Mouse (Mus musculus): Measurements from ENCODE around the gene Eogt.
A peak's percentile ranks its signal among the peaks of the same experiment; 100 is the strongest.

The Eogt gene

GRCm38 (mm10) chr6:97106106-97106505, 42.9 kb downstream of the Eogt start:
- no peak for DNase-seq (ENCODE audit: low read depth)

DNA sequence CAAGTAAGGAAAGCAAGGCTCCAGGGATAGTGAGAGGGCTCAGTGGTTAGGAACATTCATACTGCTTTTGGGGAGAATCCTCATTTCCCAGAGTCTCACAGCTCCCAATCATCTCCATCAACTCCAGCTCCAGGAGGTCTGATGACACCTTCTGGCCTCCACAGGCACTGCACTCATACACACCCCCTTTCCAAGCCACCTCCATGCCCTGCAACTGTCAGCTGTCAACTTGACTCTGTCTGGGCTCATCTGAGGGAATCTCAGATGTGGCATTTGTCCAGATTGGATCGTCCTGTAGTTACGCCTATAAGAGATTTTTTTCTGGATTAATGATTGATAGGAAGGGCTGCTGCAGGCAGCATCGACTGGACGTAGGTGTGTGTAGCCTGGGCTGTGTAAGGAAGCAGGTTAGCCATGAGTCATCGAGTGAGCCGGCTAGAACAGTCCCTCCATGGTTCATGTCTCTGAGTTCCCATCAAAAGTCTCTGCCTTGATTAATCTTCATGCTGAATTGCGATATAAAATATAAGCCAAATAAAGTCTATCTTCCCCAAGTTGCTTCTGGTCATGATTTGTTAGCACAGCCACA, 44.6 kb downstream of the Eogt start:
- DNase-seq (ENCODE audit: low read depth): peak; percentile 28

DNA sequence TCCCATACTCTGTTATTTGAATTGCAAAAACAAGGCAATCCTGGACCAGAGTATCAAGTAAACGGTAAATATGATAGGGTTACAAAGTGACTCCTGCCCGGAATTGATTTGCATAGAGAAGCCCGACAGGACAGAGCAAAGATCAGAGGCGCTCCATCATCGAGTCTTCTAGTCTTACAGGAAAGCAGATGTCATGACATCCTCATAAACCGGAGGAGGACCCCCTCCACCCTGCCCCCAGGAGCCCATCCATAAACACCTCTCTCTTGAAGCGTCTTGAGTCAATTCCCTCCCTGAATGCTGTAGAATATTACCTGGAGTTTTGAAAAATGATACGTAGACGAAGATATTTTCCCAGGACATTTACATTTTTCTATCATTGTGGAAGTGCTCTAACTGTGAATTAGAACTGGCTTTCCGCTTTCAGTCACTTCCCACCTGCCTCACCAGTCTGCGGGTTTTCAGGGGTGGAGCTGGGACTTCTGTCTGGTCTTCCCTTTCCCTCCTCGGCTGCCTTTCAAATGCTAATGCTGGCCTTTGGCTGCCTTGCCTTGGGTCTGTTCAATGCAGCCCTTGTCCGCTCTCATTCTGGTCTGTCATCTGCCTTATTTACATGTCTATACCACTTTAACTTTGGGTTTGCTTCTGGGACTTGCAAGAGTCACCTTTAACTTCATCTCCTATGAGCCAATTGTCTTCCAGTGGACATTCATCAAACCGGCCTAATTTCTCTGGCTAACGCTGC, 46.9 kb downstream of the Eogt start:
- DNase-seq (ENCODE audit: low read depth): no peak

DNA sequence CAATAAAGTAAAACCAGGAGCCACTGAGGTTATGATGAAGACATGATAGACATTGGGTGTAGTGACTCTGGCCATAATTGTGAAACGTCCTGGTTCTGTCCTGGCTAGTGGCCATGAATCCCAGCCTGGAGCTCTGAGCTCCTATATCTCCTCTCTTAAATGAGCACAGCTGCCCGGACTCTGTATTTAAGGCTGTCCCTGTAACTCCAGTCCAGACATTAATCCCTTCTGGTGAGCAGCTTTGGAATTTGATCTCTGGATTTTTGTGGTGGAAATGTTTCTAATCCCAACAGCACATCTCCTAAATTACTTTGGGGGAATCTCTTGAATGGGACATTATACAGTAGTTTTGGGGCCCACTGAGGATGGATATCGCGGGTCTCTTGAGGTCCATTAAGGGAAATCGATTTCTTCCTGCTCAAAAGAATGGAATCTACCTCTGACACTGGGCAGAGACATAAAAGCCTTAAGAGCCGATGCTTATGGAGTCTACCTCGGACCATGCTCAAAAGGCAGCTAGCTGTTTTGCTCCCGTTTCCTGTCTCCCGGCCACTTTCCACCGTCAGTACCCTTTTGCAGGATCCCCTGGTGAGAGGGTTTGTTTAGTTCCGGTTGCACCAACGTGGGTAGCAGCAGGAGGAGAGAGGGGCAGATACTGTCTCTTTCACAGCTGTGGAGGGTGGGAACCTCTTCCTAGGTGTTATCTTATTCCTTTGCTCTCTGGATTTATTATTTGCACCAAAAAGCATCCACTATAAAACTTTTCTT, 47.6 kb downstream of the Eogt start:
- DNase-seq (ENCODE audit: low read depth): no peak

DNA sequence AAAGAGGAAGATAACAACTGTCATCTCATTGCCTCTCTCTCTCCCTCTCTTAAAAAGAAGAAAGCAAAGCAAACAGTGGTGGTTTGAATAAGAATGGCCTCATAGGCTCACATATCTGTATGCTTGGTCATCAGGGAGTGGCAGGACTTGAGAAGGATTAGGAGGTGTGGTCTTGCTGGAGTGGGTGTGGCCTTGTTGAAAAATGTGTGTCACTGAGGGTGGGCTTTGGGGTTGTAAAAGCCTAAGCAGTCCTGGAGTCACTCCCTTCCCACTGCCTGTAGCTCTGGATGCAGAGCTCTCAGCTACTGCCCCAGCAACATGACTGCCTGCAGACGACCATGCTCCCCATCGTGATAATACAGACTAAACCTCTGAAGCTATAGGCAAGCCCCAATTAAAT, 66.6 kb downstream of the Eogt start:
- no peak for DNase-seq (ENCODE audit: low read depth)

- DNase-seq (ENCODE audit: low read depth): no peak
Measured at GRCm38 (mm10) chr6:97080016-97080415, 69.0 kb downstream of the Eogt start.

DNA sequence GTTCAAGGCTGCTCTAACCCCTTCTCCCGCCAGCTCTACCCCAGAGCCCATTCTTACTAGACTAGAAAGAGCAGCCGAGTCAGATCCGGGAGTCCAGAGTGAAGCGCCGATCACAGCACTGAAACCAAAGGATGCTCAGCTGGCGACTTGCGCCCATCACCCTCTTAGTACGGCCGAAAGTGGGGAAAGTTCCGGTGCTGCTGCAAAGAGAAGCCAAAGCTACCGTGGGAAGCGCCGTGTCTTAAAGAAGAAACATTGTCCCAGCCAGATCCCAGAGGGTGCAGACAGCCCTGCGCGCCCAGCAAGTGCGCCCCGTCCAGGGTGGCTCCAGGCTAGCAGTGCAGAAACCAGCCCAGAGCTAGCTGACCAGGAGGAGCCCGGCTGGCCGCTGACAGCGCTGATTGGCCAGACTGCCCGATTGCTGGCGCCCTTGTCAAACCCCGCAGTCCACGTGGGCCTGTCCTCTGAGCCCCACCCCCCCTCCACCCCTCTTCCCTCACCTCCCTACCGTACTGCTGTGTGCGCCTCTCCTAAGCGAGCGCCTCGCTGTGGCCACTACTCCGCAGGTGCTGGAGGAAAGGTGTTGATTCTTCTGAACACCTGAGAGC, 88.8 kb downstream of the Eogt start, which contains the start of gene Fam19a4:
Gene Fam19a4, minus strand, starts transcription at position 340 of the 608 bp plus-strand sequence.
- DNase-seq (ENCODE audit: low read depth): no peak
